Mouse (Mus musculus): Measurements from ENCODE around the gene Fubp1.

The Fubp1 gene

DNA sequence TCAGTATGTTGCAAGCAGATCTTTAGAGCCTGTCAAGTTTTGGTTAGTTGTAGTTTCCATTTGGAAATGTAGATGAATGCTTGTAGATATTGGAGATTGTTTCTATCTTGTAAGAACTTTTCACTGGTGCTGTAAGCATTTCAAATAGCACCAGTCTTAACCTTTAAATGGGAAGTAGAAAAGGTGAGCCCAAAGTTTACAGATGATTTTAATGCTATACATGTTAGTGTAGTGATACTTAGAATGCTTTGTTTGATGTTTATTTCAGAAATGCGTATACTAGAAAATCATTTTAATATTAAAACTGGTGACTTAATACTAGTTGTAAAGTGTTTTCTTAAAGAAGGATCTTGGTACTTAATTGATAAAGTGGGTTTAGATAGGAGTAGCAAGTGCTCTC lies 25.6 kb downstream of the Fubp1 start:
- no peak for DNase-seq (ENCODE audit: low read depth)

GRCm38 (mm10) chr3:152238836-152239235 lies 28.6 kb downstream of the Fubp1 start:
- DNase-seq (ENCODE audit: low read depth), result peak; percentile 26

- no peak for DNase-seq (ENCODE audit: low read depth)
These were observed 29.4 kb downstream of the Fubp1 start for GRCm38 (mm10) chr3:152239592-152239991.

- no peak for DNase-seq (ENCODE audit: low read depth)
These were observed 30.9 kb downstream of the Fubp1 start for GRCm38 (mm10) chr3:152241098-152241497.

GRCm38 (mm10) chr3:152243304-152243703 lies 33.1 kb downstream of the Fubp1 start:
- DNase-seq (ENCODE audit: low read depth), result no peak

GRCm38 (mm10) chr3:152245273-152245910 lies 35.2 kb downstream of the Fubp1 start:
- DNase-seq (ENCODE audit: low read depth), result no peak

GRCm38 (mm10) chr3:152247708-152248107 lies 37.5 kb downstream of the Fubp1 start:
- no peak for DNase-seq (ENCODE audit: low read depth)

DNA sequence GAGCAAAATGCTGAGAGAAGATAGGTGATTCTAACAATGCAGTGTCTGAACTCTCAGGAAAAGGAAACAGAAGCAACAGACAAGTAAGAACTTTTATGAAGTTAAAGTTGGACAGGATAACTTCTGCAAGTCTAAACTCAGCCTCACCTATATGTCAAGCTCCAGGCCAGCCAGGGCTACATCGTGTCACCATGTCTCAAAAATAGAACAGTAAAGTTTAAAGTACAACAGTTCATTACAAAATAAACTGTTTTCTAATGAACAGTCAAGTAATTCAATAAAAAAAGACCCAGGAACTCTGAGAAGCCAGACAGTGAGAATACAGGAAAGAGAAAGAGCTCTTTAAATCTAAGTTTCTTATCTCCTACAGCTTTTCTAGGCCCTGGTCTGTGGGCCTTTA lies 40.3 kb downstream of the Fubp1 start:
- no peak for DNase-seq (ENCODE audit: low read depth)

DNA sequence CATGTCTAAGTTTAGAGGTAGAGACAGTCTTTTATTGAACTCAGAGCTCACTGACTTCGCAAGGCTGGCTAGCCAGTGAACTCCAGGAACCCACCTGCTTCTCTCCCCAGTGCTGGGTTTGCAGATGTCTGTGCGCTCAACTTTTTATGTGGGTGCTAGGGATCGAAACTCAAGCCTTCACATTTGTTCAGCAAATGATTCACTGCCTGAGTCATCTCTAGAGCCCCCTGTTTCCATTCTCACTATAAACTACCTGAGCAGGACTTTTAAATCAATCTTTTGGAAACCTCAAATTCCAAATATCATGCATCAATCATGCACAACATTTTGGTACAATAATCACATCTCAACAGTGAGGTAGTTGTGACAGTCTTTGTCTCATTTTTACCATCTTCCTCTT lies 47.3 kb downstream of the Fubp1 start:
- no peak for DNase-seq (ENCODE audit: low read depth)

DNA sequence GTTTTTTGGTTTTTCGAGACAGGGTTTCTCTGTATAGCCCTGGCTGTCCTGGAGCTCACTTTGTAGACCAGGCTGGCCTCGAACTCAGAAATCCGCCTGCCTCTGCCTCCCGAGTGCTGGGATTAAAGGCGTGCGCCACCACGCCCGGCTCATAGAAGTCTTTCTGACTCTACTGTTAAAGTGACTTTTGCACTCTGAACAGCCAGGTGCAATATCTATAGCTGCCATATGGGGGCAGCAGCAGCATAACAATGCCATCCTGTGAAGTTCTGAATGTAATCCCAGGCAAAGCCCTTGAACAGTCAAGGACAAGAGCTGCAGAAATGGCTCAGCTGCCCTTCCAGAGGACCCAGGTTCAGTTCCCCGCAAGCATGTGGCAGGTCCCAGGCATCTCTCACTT lies 49.2 kb downstream of the Fubp1 start:
- peak; percentile 59 for DNase-seq (ENCODE audit: low read depth)

DNA sequence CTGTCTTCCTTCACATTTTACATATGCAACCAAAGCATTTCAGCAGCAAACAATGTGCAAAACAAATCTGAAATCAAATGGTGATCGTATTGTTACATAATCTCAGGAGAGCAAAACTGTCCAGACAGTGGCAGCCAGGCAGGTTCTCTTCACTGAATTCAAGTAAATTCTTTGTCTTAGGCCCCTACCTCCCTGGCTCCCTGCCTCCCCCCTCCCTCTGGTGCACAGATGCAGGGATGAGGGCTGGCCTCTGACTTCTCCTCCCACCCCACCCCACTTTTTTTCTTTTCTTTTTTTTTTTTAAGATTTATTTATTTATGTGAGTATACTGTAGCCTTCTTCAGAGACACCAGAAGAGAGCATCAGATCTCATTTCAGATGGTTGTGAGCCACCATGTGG lies 50.1 kb downstream of the Fubp1 start:
- DNase-seq (ENCODE audit: low read depth), result no peak

DNA sequence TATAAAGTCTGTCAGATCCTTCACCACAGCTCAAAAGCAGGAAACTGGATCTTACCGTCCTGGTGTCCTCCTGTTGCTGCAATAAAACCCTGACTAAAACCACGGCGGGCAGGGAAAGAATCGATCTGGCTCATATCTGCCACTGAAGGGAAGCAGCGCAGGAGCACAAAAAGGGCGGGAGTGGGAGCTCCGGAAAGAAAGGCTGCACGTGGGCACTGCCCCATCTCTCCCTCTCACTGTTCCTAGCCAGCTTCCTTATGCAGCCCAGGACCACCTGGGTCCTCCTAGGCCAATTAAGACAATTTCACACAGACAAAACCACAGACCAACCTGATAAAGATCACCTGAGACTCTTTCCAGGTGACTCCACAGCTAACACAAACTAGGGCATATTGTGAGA lies 51.2 kb downstream of the Fubp1 start:
- DNase-seq (ENCODE audit: low read depth), result no peak

DNA sequence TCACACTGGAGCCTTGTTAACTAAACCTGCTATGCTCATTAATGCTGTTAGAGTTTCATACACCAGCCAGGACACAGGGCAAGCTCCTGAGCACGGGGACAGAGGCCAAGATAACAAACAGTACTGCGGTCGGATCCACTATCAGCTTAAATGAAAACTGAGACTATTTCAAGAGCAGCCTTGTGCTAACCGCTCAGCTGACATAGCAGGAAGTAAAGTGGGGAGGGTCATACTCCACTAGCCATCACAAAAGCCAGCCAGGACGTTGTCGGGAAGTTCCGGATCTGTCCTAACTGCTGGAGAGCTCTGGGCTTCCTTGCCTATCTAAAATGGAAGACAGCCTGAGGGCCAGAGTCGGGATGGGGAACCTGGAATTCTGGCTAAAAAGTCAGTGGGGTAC lies 51.7 kb downstream of the Fubp1 start:
- DNase-seq (ENCODE audit: low read depth), result no peak

GRCm38 (mm10) chr3:152264374-152264773 lies 54.2 kb downstream of the Fubp1 start:
- DNase-seq (ENCODE audit: low read depth), result no peak

DNA sequence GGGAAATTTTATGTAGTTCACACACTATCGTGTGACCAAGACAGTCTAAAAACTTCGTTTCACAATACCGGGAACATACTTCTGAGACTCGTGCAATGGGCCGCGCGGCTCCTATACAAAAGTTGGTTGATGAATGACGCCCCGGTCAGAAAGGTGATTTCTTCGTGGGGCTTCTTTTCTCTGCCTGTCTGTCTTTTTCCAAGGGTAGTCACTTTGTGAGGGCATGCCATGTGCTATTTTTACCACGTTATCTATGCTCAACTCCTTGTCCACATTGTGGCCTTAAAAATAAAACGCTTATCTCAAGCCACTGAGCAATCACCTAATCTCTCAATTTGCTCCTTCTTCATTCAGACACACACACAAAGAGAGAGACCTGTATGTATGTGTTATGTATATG lies 54.6 kb downstream of the Fubp1 start:
- DNase-seq (ENCODE audit: low read depth), result no peak

- DNase-seq (ENCODE audit: low read depth), result no peak
These were observed 55.3 kb downstream of the Fubp1 start for GRCm38 (mm10) chr3:152265351-152266035.

- no peak for DNase-seq (ENCODE audit: low read depth)
These were observed 55.8 kb downstream of the Fubp1 start, which contains the start of gene Nexn for GRCm38 (mm10) chr3:152266036-152266421. TSS of gene Nexn (minus strand) at chr3:152266350.

DNA sequence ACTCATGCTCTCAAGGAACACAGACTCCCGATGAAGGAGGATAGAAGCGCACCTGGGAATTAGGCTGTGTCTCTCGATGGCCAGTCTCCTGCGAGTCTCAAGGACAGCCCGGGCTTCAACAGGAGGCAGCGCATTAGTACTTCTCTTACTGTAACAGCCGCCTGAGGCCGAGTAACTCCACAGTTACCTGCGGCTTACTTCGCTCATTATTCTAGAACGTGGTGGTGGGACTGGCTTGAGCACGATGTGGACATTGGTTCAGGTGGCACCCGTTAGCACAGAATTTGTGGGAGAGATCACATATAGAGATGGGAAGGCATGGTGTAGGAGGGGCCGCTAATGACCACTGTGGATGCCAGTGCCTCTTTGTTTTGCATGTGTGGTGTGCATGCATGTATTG lies 57.9 kb downstream of the Fubp1 start:
- no peak for DNase-seq (ENCODE audit: low read depth)

GRCm38 (mm10) chr3:152271071-152271710 lies 61.0 kb downstream of the Fubp1 start:
- no peak for DNase-seq (ENCODE audit: low read depth)

DNA sequence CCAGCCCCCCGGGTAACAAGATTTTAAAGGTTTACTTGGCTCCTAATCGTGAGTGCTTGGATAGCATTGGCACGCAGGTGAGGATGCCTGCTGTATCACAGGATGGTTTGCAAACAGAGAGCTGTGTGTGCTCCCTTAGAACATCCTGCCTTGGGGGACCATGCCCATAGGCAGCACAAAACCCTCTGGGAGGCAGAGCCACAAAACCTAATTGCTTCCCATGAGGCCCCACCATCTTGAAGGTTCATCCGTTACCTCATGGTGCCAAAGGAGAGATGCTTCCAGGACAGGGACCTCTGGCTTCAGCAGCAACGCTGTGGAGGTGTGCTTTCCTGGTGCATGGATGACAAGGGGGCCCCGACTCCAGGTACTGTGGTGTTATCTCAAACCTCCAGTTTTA lies 61.7 kb downstream of the Fubp1 start:
- no peak for DNase-seq (ENCODE audit: low read depth)

DNA sequence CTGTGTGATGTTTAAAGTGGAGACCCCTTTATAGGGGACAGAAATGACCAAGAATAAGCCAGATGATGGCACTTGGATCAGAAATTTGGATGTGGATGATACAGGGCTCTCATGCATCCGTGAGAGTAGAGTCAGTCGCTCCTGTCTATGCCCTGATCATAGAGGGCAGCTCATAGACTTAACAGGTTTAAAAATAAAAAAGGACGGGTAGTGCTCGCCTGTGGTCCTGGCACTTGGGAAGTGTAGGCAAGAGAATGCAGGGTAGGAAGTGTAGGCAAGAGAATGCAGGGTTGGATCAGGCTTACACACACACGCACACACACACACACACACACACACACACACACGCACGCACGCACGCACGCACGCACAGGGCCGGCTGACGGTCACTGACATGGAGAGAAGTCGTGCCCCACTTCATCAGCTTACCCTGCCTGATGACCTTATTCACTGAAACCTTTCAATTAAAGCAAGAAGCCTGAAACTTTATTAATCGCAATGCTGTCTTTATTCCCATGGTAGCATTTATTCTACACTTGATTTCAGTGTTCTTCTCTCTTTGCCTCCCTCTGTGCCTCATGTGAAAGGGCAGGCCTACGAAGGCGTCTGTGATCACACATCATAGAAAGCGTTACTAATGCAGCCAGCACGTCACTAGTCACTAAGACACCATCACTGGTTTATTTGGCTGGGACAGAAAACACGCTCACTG lies 62.9 kb downstream of the Fubp1 start:
- DNase-seq (ENCODE audit: low read depth), result no peak

DNA sequence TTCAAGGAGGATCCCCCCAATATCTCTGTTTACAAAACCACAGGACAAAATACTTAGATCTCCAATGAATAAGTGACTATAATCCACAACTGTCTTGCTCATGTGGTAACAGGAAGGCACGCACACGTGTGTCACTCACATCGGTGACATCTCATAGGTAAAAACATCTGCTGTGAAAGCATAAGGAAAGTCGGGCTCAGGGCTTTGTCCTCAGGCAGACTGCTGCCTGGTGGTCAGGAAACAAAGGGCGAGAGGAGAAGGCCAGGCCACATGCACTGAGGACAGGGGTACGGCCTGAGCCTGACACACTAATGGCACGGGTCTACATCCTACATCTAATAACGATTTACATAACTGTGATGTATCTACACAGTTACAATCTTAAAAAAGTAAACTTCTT lies 64.8 kb downstream of the Fubp1 start:
- DNase-seq (ENCODE audit: low read depth), result no peak

- no peak for DNase-seq (ENCODE audit: low read depth)
These were observed 66.7 kb downstream of the Fubp1 start for GRCm38 (mm10) chr3:152276935-152277334.
